Mouse (Mus musculus) liver, embryonic 14.5 days (tissue): ENCODE data around the gene Dock7.

Experiments used
- CTCF ChIP-seq: IDR thresholded peaks from 2 replicates; pipeline ENCODE4 v1.5.1; 2016; ENCODE audit warnings: antibody characterized with exemption, low read depth, control low read depth
- EP300 ChIP-seq: IDR thresholded peaks from 2 replicates; pipeline ENCODE4 v1.6.1; 2016; ENCODE audit warnings: antibody characterized with exemption, low read depth

- TF ChIP-seq CTCF: no peak
- no peak for TF ChIP-seq EP300
These were observed 30.7 kb upstream of the Dock7 start for GRCm38 (mm10) chr4:99151434-99151833.
